Mouse (Mus musculus) thymus, postnatal 10 days (tissue): ENCODE data around the gene Pkm.

Experiments
- DNase-seq, 2 experiments: peaks; one replicate each; pipeline ENCODE4 v3.0.0; 2021; ENCODE audit warnings: low spot score in 2 of 2

Gene Pkm

DNA sequence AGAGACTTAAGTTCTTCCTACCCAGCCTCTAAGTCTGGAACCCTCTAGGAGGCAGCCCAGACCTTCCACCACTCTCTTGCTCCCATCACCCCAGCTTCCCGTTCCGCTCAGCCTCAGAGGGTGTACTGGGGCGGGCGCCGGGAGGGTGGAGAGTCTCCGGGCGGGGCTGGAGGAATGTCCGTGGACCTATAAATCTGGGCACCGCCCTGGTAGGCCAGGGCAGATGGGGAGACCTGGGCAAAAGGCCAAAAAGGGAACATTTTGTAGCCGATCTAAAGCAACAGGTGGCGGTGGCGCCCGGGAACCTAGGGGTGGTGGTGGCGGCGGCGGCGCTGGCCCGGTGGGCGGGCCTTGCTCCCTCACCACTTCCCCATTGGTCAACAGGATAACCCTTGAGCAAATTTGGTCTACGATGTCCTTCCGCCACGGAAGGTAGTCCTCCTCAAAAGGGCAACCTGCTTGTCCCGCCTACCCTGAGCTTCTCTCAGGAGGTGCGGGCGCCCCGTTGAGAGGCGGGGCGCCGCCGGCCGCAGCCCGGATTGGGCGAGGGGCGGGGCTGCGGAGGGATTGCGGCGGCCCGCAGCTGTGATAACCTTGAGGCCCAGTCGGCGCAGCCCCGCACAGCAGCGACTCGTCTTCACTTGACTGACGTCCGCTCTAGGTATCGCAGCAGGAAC lies at the start of gene Pkm:
Pkm (plus strand) TSS at position 411 of the 677 bp plus-strand sequence.
- peak; percentile 93 to 97 for DNase-seq

DNA sequence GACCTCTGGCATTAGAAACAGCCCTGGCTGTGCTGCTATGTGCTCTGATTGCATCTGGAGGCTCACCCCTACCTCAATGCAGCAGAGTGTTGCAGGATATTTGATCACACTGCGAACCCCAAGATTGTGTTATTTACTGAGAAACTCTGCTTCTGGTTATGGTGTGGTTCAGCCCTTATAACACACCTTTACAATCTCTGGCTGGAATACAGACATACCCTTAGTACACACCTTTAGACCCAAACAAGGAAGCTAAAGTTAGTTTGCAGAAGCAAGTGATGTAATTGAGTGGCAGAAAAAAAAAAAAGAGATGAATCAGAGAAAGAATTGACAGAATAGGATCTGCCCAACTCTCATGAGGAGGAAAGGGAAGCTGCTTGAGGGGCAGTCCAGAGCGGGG lies 45.2 kb upstream of the Pkm start:
- DNase-seq = no peak

DNA sequence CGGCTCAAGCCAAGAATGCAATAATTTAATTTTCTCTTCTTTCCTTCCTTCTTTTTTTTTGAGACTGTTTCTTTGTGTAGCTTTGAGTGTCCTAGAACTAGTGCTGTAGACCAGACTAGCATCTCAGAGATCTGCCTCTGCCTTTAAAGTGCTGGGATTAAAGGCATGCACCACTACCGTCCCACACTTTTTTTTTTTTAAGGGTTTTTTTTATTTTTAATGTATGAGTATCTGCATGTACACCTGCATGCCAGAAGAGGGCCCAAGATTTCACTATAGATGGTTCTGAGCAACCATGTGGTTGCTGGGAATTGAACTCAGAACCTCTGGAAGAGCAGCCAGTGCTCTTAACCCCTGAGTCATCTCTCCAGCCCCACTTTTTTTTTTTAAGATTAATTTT lies 40.4 kb upstream of the Pkm start:
- DNase-seq = no peak

DNA sequence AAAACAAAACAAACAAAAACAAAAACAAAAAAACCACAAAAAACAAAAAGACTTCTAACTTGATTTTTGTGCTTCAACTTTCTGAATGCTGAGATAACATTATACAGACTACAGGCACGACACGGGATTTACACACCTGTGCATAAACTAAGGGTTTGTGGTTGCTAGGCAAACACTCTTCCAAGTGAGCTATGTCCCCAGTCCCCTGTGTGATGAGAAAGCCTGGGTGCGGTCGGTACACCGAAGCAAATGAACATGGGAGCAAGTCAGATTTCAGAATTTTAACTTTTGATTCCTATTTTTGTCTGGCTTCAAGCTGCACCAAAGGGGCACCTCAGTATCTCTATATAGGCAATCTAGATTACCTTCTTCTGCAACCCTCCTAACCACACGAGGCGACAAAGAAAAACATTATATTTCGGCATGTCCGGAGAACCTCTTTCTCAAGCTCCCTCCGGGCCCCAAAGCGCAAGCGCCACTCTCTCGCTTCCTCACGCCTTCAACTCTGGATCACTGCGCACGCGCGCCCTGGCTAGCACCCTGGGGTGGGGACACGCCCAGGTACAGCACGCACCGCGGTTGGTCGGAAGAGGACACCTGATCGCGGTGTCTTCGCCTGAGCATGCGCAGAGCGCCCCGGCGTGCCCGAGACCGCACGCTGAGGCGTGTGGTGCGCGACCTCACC lies 39.4 kb upstream of the Pkm start, which contains the start of gene Parp6:
Parp6 (plus strand) TSS at position 663 of the 685 bp plus-strand sequence.
- DNase-seq = peak; percentile 100

DNA sequence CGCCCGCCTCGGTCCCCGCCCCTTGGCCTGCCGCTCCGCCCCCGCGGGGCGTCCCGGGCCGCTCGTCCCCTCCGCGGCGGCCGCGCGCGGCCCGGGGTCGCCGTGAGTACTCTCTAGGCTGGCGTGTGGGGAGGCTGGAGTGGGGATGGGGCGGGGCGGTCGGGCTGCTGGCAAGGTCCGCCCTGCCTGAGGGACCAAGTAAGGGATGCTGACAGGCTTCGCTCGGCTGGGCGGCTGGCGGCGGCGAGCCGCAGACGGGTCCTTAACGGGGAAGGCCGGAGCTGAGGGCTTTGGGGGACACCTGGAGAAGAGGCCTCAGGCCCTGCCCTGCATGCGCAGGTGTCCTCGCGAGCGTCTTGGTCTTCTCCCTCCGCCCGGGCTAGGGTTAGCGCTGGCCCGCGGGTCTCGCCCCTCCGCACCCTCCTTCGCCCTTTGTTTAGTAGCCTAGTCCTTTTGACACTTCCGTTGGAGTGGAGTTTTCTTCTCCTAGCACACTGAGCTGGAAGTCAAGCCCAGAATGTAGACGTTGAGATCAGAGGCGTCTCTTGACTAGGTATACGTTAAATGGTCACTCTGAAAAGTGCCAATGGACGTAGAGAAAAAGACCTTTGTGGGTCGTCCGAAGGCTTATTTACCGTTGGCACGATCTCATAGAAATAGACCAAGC lies 38.7 kb upstream of the Pkm start:
- peak; percentile 44 for DNase-seq

DNA sequence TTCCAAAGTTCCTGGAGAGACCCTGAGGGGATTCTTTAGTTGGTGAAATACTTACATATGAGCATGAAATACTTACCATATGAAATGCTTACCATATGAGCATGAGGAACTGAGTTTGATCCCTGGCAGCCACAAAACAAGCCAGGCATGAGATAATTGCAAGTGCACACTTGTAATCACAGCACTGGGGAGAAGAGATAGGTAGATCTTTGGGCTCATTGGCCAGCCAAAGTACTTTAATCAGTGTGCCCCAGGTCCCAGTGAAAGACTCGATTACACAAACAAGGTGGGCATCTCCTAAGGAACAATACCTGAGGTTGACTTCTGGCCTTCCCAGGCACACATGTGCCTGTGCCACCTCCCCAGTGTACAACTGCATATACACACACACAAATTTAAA lies 17.8 kb upstream of the Pkm start:
- no peak for DNase-seq

DNA sequence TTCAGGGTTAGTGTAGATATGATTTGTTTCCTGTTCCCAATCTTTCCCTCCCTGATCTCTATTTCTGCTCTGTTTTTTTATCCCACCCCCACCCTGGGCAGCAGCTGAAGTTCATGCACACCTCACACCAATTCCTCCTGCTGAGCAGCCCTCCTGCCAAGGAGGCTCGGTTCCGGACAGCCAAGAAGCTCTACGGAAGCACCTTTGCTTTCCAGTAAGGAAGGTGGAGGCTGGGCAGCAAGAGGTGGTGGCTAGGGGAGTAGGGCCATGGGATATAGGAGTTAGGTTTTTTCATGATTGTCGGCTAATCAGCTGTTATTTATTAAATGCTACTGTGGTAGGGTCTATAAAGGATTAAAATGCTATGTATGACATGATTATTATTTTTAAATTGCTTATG lies 16.2 kb upstream of the Pkm start:
- DNase-seq = no peak

DNA sequence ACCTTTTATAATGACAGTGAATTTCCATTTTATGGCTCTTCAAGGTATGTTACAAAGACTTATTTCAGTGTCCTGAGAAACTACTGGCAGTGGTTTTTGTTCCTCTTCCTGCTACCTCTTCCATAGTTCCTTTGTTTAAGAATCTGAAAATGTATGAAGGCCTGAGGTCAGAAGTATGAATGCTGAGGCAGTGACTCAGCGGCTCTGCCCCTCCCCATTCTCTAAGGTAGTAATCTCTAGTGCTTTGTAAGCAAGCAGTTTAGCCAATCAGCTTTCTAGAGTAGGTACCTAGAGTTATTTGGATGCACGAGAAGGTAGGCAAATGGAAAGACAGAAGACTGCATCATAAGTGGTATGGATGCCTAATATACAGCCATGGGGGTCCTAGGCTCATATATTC lies 14.8 kb upstream of the Pkm start:
- no peak for DNase-seq

DNA sequence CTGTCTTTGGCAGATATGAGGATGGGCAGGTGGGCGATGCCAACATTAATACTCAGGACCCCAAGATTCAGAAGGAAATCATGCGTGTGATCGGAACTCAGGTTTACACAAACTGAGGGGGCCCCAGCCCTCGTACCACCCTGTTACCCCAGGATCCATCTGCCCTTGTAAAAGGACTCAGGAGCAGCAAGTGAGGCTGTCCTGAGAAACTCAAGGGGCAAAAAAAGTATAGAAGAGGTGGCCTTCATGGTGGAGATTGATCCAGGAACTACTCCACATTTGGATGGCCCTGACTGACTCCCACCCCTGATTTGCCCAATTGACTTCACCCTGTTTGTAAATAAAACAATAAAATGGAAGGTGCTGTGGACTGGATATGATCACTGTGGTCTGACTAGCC lies 6.3 kb upstream of the Pkm start:
- DNase-seq = no peak

DNA sequence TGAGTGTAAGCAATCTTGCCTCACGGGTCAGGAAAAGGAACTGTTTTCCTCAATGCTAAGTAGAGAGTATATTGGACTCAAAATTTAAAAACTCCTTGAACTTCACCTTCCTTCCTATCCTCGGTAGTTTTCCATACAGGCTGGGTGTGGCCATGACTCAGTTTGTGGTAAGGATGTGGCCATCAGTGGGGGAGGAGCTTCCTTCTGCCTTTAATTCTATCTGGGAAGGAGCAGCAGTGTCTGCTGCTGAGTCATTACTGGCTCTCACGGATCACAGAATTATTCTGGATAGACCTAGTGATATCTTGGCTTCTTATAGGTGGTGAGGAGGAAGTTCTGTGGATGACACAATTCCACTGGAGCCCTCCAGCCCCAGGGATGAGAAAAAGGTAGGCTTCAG lies 2.8 kb upstream of the Pkm start:
- DNase-seq = no peak

DNA sequence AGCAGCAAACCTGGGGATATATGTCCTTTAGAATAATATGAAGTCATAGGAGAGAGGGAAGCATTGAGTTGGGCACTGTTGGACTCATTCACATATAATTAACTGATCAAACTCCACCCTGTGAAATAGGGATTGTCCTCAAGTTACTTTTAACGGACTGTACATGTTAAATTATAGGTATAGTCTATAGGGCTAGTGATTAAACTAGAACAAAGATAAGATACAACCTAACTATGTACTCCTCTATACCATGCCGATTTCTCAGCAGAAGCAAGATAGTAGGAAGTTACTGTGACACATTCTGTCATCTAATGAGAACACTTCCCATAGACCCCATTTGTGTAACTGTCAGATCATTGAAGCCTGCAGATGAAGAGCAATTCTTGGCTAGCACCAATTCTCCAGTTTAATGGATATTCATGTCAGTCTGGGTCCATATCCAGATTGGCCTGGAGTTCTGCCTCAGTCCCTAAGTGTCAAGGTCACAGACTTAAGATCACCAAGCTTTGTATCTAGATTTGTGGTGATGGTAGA lies 1.7 kb upstream of the Pkm start:
- no peak for DNase-seq

DNA sequence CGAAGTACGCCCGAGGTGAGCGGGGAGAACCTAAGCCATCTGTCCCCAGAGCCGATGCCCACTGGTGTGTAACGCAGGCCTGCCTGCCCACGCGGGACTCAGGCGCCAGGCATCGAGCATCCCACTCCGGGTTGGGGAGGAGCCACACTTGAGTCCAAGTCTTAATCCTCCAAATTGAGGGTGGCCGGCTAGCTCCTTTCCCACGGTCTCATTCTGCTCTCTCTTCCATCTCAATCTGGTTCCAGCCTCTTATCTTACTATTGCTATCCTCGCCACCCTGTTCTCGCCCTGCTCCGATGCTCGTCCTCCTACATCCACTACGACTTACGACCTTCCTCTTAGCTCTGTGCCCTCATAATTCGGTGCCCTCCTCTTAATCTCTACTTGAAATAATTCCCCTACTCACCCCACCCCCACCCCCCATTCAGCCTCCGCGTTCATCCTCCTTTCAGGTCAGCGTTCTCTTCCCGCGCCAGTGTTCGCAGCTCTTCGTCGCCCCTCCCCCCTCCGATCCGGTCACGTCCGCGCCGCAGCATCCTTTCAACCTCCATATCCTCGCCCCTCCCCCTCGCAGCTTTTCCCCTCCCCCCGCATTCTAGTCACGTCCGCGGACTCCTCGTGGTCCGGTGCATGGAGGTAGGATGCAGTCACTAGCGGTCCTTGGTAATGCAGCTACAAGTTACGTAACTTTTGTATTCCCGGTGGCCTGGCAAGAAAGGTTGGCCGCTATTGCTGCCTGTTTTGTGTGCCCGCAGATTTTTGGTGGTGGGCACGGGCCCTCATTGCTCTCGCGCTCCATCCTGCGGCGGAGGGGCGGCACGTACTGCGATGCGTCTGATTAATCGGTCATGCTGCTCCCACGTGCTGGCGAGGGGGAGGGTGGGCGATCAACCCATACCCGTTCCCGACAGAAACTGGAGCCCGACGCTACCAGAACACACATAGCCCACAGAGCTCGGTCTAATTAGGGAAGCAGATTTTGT lies 758 bp downstream of the Pkm start:
- DNase-seq = peak; percentile 74 to 84

DNA sequence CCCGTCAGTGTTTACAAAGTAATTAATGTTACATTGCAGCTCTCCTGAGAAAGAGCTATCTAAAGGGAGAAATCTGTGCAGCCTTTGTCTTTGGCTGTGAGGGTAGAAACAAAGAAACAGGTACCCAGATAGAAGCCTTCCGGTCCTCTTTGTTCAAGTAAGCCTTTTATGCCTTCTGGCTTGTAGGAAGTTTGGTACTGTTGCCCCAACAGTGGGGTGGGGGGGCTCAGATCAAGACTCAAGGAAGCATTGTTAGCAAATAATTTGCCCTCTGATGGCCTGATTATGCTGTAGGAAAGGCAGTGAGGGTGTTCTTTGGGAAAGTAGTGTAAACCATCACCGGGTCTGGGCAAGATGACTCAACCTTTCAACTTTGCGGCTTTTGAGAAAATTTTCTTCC lies 2.0 kb downstream of the Pkm start:
- DNase-seq = peak in 1 of 2 experiments; percentile 14

DNA sequence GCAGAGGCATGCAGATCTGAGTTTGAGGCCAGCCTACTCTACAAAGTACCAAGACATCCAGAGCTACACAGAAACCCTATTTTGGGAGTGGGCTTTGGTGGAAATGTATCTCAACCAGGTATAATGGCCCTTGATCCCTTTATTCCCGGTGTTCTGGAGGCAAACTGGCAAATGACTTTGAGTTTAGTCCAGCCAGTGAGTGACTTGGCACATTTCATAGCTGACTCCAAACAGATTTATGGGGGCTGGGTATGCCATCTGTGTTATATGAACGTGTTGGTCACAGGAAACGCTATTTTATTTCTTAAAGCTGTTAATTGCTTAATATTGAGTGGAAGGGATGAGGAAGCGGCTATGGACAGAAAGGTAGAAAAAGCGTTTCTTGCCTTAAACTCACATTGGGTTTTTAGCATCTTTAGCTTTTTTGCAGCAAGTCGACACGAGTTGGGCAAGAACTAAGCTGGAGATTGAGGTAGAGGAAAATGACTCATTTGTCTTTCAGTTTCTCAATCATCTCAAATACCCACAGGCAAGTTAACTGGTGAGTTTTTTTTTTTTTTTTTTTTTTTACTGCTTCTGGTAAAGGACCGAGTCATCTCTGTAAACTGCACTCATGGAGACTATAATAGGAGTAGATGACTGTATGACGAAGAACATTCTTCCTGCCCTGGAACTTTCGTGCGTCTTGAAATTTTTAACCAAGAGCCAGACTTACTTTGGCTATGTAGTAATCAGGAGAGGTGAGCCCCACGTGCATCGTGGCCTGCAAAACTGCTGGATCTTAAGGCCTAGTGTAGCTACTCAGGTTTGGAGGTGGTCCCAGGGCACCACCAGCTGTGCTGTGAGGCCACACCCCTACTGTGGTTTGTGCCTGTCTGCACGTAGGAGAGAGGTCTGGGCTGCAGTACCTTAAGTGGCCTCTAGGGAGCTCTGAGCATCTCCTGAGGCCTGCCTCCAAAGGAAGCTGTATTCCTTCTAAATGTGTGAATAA lies 3.2 kb downstream of the Pkm start:
- peak; percentile 87 to 93 for DNase-seq

DNA sequence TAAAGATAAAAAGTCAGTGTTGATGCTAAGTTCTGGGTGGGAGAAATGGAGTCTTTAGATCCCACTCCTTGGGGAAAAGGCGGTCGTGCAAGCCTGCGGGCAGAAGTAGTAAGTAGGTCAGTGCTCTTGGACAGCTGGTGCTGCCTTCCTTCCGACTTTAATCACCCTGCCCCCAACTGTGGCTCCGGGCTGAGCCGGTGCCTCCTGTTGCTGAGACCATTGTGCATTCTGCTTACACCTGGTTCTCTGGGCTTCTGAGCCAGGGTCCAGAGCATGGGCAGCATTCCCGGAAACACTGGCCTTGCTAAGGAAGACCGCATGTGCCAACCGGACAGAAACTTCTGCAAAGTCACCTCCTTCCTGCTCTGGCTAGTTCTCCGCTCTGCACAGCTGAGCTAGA lies 4.3 kb downstream of the Pkm start:
- no peak for DNase-seq

DNA sequence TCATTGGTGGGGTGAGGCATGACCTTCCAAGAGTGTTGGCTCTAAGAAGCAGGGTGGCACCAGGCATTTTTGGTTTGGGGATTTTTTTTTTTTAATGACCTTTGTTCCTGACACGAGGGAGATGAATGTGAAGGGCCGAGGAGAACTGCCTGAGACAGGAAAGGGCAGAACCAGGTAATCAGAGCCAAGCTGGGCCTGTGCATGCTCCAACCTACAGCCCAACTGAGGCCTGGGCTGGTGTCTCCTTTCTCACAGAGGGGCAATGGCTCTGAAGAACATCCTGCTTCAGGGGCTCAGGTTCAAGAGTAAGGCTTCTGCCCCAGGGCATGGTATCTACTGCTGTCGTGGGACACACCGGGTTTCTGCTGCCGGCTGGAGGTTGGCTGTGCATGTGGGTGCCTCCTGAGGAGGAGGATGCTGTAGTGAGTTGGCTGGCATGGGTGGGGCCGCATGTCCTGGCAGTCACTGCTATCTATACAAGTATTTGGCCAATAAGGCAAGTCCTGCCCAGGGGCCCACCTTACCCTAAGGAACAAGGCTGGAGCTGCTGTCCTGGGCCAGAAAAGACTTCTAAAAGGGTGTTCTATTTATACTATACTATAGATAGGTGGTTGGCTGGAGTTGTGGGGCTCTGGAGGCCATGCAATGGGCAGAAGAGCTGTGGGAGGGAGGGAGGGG lies 5.3 kb downstream of the Pkm start:
- no peak for DNase-seq

DNA sequence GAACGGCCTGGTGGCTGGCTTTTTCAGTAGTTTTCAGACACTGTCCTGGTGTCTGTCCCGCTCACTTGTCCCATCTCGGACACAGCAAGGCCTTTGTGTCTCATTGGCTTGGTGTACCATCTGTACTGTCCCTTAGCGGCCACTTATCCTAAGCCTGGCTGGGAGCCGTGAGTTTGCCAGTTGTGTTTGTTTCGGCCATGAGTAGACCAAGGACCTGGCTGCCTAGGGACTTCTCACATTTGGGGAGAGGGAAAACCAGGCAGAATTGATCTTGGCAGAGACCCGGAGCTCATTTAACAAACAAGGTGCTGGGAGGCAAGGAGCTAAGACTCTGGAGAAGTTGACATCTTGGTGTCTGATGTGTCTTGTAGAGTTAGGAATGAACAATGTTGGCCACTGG lies 7.1 kb downstream of the Pkm start:
- no peak for DNase-seq

DNA sequence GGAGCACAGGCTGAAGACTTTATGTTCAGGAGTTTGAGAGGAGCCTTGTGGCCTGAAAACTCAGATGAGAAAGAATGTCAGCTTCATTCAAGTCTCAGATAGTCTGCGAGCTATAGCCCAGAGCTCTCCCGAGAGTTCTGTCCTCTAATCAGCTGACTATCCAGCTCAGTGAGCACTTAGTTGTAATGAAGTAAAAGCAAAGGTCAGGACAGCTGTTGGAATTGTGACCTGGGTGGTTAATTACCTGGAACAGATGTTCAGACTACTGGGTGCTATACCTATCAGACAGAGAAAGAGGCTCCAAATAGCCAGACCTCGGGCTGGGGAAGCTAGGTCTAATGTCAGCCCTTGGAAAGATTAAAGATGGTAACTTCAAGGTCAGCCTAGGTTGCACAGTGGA lies 7.8 kb downstream of the Pkm start:
- DNase-seq = no peak

DNA sequence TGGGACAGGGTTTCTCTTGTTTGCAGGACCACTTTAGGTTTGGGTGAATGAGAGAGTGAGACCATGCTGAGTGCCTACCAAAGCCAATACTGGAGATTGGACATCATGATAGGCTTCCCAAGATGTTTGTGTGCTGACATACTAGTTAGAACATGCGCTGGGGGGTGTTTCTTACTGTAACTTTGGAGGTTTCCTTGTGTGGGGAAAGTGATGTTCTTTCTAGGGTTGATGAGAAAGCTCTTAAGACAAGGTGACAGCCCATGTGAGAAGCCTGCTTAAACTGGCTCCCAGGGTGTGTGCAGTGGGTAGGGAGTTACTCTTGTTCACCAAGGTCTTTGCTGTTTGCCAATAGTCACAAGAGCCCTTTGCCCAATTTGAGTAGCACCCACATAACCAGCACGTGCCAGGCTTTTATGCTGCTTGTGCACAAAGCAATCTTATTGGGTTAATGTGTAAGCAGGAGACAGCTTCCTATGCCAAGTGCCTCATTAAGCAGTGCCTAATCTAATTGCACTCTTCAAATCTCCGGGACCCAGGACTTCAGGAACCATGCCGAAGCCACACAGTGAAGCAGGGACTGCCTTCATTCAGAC lies 8.6 kb downstream of the Pkm start:
- no peak for DNase-seq
